Mouse (Mus musculus) heart, adult 9 months (tissue): ENCODE measurements around the gene Olfr870.
"Not testable (repeated sequence)": the region's sequence is repeated elsewhere in the genome, so short reads cannot be mapped to it uniquely, and the experiment has no call there.

Source experiments
- DNase-seq, 2 experiments: peaks; one replicate each; pipeline ENCODE4 v3.0.0; 2022; ENCODE audit warnings: low spot score in 2 of 2

Gene Olfr870

DNA sequence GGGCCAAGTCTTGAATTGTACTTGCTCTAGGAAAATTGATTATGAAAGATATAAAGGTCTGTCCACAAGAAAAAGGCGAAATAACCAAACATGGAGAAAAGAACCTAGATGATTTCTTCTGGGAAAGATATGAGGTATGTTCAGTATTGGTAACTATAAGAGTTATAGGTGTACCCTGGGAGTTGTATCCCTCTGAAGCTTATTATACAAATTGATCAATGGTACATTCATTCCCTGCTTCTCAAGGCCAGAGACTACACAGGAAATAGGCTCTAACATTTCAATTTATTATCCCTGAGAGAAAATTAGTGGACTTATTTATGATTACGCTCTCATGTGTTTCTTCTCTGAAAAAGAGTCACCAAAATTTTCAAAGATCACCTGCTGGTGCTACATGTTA is at the start of gene Olfr870:
TSS of gene Olfr870 (minus strand) at position 101 of the 400 bp plus-strand sequence.
- no peak for DNase-seq

DNA sequence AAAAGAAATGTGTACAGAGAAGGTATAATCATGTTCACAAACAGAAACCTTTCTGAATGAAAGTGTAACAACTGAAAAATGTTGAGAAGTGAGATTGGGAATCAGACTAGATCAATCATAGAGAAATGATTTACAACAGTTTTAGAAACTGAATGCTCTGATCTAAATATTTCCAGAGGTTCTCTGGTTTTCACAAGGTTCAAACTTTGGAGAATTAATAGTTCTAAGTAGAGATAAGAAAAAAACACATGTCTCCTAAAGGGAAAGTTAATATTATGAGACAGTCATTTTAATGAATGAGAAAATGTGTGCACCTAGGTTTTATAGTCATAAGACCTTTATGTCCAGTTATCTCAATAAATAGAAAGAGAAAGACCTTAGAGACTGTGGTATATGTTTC is 38.0 kb upstream of the Olfr870 start, which contains the start of gene Olfr871:
TSS of gene Olfr871 (plus strand) at position 301 of the 400 bp plus-strand sequence.
- DNase-seq, result no peak

- DNase-seq, result no peak
Measured at GRCm38 (mm10) chr9:20211477-20211876, 37.6 kb upstream of the Olfr870 start.

GRCm38 (mm10) chr9:20210812-20211211 is 37.0 kb upstream of the Olfr870 start:
- DNase-seq, result no peak

DNA sequence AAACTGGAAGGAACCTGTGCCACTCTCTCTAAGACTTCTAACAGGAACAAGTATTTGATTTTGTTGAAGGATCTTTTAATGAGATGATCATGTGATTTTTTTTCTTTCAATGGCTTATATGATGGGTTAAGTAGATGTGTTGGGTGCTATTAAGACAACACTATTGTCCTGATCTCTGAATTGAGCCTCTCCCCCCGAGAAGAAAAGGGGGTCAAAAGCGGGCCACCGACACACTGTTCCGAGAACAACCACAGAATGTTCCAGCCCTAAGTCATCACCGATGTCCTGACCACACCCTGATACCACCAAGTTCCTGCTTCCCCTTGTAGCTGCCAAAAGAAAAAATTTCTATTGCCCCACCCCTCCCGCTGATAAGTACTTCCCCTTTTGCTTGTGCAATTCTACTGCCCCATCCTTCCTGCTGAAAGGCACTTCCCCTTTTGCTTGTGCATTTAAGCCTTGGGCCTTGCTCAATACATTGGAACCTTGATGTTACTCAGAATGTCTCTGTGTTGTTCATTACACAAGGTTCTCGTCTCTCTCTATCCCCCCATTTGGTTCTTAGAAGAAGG is 29.6 kb upstream of the Olfr870 start:
- DNase-seq, result not testable (repeated sequence)

DNA sequence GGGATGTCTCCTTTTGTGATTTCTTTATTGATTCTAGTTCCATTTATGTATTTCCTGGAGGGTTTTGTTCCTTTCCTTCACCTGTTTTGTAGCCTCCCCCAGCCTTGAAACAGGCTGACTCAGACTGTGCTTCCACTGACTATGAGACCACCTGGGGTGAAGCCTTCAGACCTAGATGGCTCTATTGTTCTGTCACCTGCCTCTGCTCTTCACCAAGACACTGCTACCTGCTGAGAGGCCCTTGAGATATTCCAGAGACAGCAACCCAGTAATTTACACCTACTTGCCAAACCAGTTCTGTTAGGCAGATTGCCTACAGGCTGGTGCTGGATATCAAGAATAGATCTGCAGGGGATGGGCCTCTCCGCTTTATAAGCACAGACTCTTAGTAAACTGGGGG is 28.3 kb upstream of the Olfr870 start:
- no peak for DNase-seq

- no peak for DNase-seq
Measured at GRCm38 (mm10) chr9:20179463-20179862, 5.6 kb upstream of the Olfr870 start.

GRCm38 (mm10) chr9:20149706-20150105 is 24.2 kb downstream of the Olfr870 start:
- DNase-seq, result no peak

- DNase-seq, result no peak
Measured at GRCm38 (mm10) chr9:20128709-20129108, 45.1 kb downstream of the Olfr870 start, which contains the start of gene Olfr869. Gene Olfr869, plus strand, starts transcription at chr9:20129009.
